Mouse (Mus musculus): Measurements from ENCODE around the gene Bco1. TPM values are rescaled to one million over a fixed set of nuclear protein-coding genes. Genes with fewer than 3 reads are reported as not detected.
A peak's percentile ranks its signal among the peaks of the same experiment; 100 is the strongest.

The Bco1 gene
- polyA plus RNA-seq, 1 experiment: not detected

DNA sequence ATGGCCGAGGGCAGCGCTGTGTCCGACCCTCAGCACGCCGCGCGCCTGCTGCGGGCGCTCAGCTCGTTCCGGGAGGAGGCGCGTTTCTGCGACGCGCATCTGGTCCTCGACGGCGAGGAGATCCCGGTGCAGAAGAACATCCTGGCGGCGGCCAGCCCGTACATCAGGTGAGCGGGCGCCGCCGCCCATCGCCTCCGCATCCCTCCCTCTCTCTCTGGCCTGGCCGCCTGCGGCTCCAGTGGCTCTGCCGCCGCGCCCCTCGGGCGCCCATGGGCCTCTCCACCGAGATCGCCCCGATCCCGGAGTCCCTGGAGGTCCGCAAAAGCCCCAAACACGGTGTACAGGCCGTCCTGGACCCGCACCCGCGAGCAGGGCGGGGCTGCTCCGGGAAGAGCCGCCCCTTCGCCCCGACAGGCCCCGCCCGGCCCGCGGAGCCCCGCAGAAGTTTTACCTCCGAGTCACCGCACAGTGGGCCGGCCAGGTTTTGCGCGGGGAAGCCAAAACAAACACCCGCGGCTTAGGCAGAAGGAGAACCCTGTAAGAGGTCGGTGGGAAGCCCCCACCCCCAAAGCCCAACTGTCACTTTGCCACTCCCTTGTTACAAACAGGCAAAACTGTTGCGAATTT lies 62.6 kb downstream of the Bco1 start, which contains the start of gene Gan:
Gene Gan (plus strand): TSS at position 1 of the 627 bp plus-strand sequence.
- TF ChIP-seq POLR2A (IDR thresholded peaks at IDR 0.05; ENCODE audit: low read depth, low read length): peak; percentile 47; the same call in 1 of the 2 replicates
- no peak for TF ChIP-seq CTCF (IDR thresholded peaks at IDR 0.05; ENCODE audit: borderline replicate concordance, insufficient read depth, low read length)
- Histone ChIP-seq H3K4me1 (ENCODE audit: control insufficient read depth, insufficient read depth, low read length) (peaks cover 9% of the 10 kb centered on the region; the same call in 1 of the 2 replicates), H3K27ac (ENCODE audit: insufficient read depth, low read length) (peak within 1 kb of the TSS; percentile 51), H3K4me3 (ENCODE audit: insufficient read depth, low read length) (peak within 1 kb of the TSS; percentile 75)

- peak overlapping the region; percentile 75 for H3K4me3 ChIP-seq (ENCODE audit: insufficient read depth, low read length)
- H3K4me1 ChIP-seq (ENCODE audit: control insufficient read depth, insufficient read depth, low read length): peaks cover 9% of the 10 kb centered on the region; the same call in 1 of the 2 replicates
- no peak for TF ChIP-seq POLR2A (IDR thresholded peaks at IDR 0.05; ENCODE audit: low read depth, low read length)
- no peak for TF ChIP-seq CTCF (IDR thresholded peaks at IDR 0.05; ENCODE audit: borderline replicate concordance, insufficient read depth, low read length)
- no peak overlapping the region for H3K27ac ChIP-seq (ENCODE audit: insufficient read depth, low read length)
Measured at GRCm38 (mm10) chr8:117159031-117159430, 63.4 kb downstream of the Bco1 start.

DNA sequence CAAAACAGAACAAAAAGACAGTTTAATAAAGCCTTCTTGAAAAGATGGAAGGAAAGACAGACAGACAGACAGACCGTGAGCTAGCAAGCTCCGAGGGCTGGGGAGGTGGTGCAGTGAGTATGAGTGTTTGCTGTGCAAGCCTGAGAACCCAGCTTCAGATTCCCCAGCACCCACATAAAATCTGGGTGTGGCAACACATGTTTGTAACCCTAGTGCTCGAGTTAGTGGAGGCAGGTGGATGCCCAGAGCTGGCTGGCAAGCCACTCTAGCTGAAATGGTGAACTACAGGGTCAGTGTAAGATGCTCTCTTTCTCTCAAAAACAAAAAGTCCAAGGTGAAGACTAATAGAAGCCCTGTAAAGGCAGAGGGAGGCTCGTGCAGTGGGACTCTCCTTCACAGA lies 69.3 kb downstream of the Bco1 start:
- no peak overlapping the region for H3K4me3 ChIP-seq (ENCODE audit: insufficient read depth, low read length)
- 0 out of 2 replicates have a peak, but pooled peaks cover 2% of the 10 kb centered on the region for H3K4me1 ChIP-seq (ENCODE audit: control insufficient read depth, insufficient read depth, low read length)
- TF ChIP-seq CTCF (IDR thresholded peaks at IDR 0.05; ENCODE audit: borderline replicate concordance, insufficient read depth, low read length): no peak
- TF ChIP-seq POLR2A (IDR thresholded peaks at IDR 0.05; ENCODE audit: low read depth, low read length): no peak
- no peak overlapping the region for H3K27ac ChIP-seq (ENCODE audit: insufficient read depth, low read length)

DNA sequence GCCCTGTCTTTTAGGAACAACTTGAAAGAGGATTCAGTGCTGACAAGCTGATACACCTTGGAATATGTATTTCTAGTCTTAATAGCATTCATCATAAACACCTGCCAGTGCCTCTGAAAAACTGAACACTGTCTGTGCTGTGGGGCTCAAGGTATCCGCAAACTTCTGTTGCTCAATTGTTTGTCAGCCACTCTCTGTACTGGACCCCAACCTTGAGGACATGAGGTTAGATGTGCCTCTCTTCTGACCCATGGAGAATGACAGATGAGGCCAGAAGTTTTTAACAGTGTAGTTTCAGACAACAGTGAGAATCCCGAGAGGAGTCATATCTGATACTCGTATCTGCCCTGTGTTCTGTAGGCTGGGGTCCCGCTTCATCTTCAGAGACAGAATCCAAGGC lies 69.9 kb downstream of the Bco1 start:
- H3K4me3 ChIP-seq (ENCODE audit: insufficient read depth, low read length): no peak overlapping the region
- H3K4me1 ChIP-seq (ENCODE audit: control insufficient read depth, insufficient read depth, low read length): 0 out of 2 replicates have a peak, but pooled peaks cover 2% of the 10 kb centered on the region
- no peak for TF ChIP-seq CTCF (IDR thresholded peaks at IDR 0.05; ENCODE audit: borderline replicate concordance, insufficient read depth, low read length)
- no peak for TF ChIP-seq POLR2A (IDR thresholded peaks at IDR 0.05; ENCODE audit: low read depth, low read length)
- no peak overlapping the region for H3K27ac ChIP-seq (ENCODE audit: insufficient read depth, low read length)

DNA sequence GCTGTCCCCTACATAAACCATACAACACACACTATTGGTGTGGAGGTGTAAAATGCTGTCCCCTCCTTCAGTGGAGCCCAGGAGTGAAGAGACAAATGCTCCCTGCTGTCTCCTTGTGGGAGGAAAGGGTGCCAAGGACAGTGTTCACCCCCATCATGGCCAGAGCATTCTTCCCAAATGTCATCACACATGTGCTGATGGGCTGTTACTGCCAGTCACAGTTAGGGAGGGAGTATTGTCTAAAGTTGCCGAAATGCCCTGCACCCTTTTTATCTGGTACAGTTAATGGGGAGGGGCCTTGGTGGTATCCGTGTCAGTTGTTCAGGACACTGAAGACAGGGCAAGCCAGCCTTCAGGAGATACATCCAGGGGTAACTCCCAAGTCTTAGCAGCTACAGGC lies 70.9 kb downstream of the Bco1 start:
- Histone ChIP-seq H3K4me3 (ENCODE audit: insufficient read depth, low read length) (no peak overlapping the region), H3K4me1 (ENCODE audit: control insufficient read depth, insufficient read depth, low read length) (0 out of 2 replicates have a peak, but pooled peaks cover 2% of the 10 kb centered on the region), H3K27ac (ENCODE audit: insufficient read depth, low read length) (no peak overlapping the region)
- TF ChIP-seq CTCF (IDR thresholded peaks at IDR 0.05; ENCODE audit: borderline replicate concordance, insufficient read depth, low read length) (no peak), POLR2A (IDR thresholded peaks at IDR 0.05; ENCODE audit: low read depth, low read length) (no peak)

GRCm38 (mm10) chr8:117167243-117167883 lies 71.7 kb downstream of the Bco1 start:
- Histone ChIP-seq H3K4me3 (ENCODE audit: insufficient read depth, low read length) (no peak overlapping the region), H3K4me1 (ENCODE audit: control insufficient read depth, insufficient read depth, low read length) (0 out of 2 replicates have a peak, but pooled peaks cover 2% of the 10 kb centered on the region), H3K27ac (ENCODE audit: insufficient read depth, low read length) (no peak overlapping the region)
- TF ChIP-seq CTCF (IDR thresholded peaks at IDR 0.05; ENCODE audit: borderline replicate concordance, insufficient read depth, low read length) (no peak), POLR2A (IDR thresholded peaks at IDR 0.05; ENCODE audit: low read depth, low read length) (no peak)

DNA sequence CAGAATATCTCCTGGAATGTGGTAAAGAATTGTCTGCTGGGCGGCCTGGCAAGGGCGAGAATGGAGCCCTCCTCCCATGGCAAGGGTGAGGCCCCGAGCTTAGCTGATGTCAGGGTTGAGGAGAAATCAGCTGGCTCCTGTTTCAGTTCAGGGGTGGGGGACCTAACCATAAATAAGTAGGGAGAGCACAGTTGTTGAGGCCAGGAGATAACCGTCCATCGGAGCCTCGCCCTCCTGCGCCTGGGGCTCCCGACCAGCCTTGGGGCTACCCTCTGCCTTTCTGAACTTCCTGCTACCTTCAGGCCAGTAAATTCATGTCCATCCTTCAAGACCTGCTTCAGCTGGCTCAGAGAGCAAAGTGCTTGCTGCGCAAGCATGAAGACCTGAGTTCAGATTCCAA lies 72.7 kb downstream of the Bco1 start:
- Histone ChIP-seq H3K27ac (ENCODE audit: insufficient read depth, low read length) (no peak overlapping the region), H3K4me3 (ENCODE audit: insufficient read depth, low read length) (no peak overlapping the region), H3K4me1 (ENCODE audit: control insufficient read depth, insufficient read depth, low read length) (0 out of 2 replicates have a peak, but pooled peaks cover 2% of the 10 kb centered on the region)
- TF ChIP-seq CTCF (IDR thresholded peaks at IDR 0.05; ENCODE audit: borderline replicate concordance, insufficient read depth, low read length): no peak
- no peak for TF ChIP-seq POLR2A (IDR thresholded peaks at IDR 0.05; ENCODE audit: low read depth, low read length)

- Histone ChIP-seq H3K4me1 (ENCODE audit: control insufficient read depth, insufficient read depth, low read length) (no peaks in the 10 kb centered on the region; the same call in 1 of the 2 replicates), H3K4me3 (ENCODE audit: insufficient read depth, low read length) (no peak overlapping the region), H3K27ac (ENCODE audit: insufficient read depth, low read length) (no peak overlapping the region)
- TF ChIP-seq CTCF (IDR thresholded peaks at IDR 0.05; ENCODE audit: borderline replicate concordance, insufficient read depth, low read length): no peak
- TF ChIP-seq POLR2A (IDR thresholded peaks at IDR 0.05; ENCODE audit: low read depth, low read length): no peak
Measured at GRCm38 (mm10) chr8:117171826-117172225, 76.2 kb downstream of the Bco1 start.

- TF ChIP-seq POLR2A (IDR thresholded peaks at IDR 0.05; ENCODE audit: low read depth, low read length) (no peak), CTCF (IDR thresholded peaks at IDR 0.05; ENCODE audit: borderline replicate concordance, insufficient read depth, low read length) (no peak)
- H3K4me3 ChIP-seq (ENCODE audit: insufficient read depth, low read length): no peak overlapping the region
Measured at GRCm38 (mm10) chr8:117172904-117173303, 77.2 kb downstream of the Bco1 start.

GRCm38 (mm10) chr8:117173690-117174089 lies 78.0 kb downstream of the Bco1 start:
- TF ChIP-seq CTCF (IDR thresholded peaks at IDR 0.05; ENCODE audit: borderline replicate concordance, insufficient read depth, low read length) (no peak), POLR2A (IDR thresholded peaks at IDR 0.05; ENCODE audit: low read depth, low read length) (no peak)
- H3K4me1 ChIP-seq (ENCODE audit: control insufficient read depth, insufficient read depth, low read length): peaks cover 9% of the 10 kb centered on the region; the same call in 1 of the 2 replicates
- no peak overlapping the region for H3K27ac ChIP-seq (ENCODE audit: insufficient read depth, low read length)
- no peak overlapping the region for H3K4me3 ChIP-seq (ENCODE audit: insufficient read depth, low read length)

More at GRCm38 (mm10) chr8:117172904-117173303, 77.2 kb downstream of the Bco1 start:
- Histone ChIP-seq H3K4me1 (ENCODE audit: control insufficient read depth, insufficient read depth, low read length) (peaks cover 4% of the 10 kb centered on the region; the same call in 1 of the 2 replicates), H3K27ac (ENCODE audit: insufficient read depth, low read length) (no peak overlapping the region)

All from embryonic fibroblast, embryonic 13.5 days (primary cell).